Mouse (Mus musculus) gastrocnemius, adult 8-10 months (tissue): ENCODE data around the gene Golga4. TPM values are rescaled to one million over a fixed set of nuclear protein-coding genes. Genes with fewer than 3 reads are reported as not detected.
A peak's percentile ranks its signal among the peaks of the same experiment; 100 is the strongest.

Source experiments
- DNase-seq, 2 experiments: peaks; one replicate each; pipeline ENCODE4 v3.0.0; 2022; ENCODE audit warnings: low spot score in 2 of 2
- total RNA-seq, 4 experiments: library from RNA; stranded (reverse); gene quantifications; 2 replicates each; pipeline ENCODE4 v1.2.4; 2022

The Golga4 gene
- total RNA-seq, 4 experiments from 2014 or later = 399 to 503 (median 431) TPM

DNA sequence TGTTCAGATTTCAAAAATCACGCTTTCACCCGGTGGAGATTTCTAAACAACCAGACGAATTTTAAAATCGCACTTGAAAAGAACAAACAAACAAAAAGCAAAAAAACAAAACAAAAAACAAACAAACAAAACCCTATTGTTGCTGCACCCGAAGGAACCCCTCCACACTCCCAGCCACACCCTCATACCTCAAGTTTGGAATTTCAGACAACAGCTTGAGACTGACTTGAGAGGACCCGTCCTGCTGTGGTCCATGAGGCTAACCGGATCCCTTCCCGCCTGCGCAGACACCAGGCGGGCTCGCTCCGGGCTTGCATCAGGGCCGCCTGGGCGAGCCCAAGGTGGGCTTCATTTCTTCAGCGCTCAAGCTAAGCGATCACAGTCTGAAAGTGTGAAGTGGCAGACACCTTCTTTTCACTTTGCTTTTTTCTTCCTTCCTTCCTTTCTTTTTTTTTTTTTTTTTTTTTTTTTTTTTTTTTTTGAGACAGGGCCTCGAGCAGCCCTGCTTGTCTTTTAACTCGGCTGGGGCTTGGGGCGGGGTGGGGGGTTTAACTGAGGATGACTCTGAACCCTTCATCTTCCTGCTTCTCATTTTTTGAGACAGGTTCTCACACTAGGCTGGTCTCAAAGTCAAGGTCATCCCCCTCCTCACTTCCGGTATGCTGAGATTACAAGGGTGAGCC, 17.0 kb upstream of the Golga4 start:
- no peak for DNase-seq

DNA sequence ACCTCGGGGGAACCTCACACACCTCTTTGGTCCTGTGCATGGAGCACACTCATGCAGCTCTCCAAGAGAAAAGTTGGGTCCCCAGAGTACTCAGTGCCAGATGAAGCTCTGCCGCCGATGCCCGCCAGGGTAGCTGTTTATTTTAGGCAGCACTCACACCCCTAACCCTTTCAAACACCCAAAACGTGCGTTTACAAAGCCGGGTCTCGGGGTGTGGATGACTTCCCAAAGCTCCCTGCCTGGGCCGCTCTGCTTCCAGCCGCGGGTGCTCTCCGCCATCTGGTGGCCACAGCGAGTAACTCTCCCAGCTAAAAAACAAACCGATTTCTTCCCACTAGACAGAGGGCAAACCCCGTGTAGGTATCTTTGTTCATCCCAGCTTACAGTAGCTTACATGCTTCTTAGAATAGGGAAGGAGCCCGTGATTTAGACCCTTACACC, 16.5 kb upstream of the Golga4 start:
- DNase-seq = peak in 1 of 2 experiments; percentile 28

DNA sequence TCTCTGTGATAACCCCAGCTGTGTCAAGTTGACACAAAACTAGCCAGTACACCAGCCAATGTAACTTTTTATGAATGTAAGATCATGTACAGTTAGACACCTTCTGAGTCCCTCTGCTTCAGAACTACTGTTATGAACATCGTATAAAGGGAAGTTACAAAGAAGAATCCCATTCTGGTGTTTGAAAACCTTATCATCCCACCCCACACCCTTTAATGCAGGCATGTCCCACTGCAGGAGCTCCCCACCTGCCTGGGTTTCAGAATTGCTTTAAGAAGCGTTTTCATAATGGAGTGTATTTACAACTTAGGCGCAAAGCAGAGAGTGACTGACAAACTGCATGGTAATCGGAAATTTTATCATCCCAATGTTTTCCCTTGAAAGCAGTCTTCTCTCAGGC, 14.9 kb upstream of the Golga4 start:
- DNase-seq = no peak

DNA sequence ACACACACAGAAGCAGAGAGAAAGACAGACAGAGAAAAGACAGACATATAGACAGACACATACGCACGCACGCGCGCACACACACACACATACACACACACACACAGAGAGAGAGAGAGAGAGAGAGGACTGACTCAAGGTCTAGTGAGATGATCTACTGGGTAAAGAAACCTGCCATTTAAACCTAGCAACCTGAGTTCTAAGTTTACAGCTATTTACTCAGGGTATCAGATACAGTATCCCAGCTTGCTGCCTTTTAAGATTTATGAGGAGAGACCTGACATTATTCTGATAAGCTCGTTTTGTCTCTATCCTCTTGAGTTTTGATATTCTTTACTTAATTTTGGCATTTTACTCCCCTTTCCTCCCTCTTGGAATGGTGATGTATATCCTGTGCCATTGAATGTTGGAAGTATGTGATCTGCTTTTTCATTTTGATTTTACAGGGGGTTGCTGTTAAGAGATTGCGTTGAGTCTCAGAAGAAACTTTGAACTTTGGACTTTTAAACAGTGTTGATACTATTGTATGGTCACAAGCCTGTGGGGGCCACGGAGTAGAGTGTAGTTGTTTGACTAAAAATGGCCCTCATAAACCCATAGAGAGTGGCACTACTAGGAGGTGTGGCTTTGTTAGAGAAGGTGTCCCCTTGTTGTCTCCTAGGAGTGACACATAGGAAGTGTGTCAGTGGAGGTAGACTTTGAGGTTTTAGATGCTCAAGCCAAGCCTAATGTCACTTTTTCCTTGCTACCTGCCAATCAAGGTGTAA, 13.0 kb upstream of the Golga4 start:
- no peak for DNase-seq

DNA sequence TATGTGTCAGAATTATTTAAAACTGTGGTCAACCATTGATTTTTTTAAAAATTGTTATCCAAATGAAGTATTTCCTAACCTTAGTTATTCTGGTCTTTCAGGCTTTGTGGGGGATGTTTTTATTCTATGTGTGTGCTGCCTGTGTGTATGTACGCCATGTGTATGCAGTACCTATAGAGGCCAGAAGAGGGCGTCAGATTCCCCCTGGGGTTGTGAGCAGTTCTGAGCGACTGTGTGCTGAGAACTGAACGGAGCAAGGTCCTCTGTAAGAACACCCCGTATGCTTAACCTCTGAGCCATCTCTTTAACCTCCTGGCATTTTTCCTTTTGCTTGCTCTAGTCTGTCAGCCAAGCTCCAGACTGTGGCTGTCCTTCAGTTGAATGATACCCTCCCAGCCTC, 12.0 kb upstream of the Golga4 start:
- DNase-seq = no peak

DNA sequence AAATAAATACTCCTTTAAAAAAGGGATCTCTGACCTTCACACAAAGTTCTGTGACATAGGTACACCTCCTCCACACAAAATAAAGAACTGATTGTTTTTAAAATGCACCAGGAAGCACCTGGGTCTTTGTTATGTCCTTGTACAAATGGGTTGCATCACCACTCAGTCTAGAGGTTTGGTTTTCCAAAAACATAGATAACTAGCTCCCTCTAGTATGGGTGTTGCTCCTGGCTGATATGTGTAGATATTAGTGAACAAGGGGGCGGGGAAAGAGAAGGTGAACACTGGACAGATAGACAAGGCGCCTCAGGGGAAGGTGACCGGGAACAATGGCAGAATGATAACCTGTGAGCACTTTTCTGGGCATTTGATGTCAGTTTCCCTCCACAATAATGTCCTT, 10.1 kb upstream of the Golga4 start:
- no peak for DNase-seq

DNA sequence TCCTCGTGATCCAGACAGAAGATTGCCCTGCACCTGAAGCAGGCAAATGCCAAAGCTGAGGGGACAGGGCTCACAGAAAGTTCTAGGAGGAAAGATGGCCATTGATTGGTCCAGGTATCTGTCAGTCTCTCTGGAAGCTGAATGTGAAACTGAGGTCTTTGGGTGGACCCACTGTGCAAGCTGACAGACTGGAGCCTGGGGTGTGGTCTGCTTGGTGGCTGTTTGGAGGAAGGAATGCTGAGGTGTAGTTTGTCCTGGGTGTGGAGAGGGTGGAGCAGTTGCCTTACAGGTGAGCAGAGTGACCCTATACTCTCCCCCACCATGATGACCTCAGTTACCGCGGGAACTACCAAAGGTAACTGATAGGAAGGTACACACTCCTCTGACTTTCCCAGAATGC, 9.1 kb upstream of the Golga4 start:
- no peak for DNase-seq

DNA sequence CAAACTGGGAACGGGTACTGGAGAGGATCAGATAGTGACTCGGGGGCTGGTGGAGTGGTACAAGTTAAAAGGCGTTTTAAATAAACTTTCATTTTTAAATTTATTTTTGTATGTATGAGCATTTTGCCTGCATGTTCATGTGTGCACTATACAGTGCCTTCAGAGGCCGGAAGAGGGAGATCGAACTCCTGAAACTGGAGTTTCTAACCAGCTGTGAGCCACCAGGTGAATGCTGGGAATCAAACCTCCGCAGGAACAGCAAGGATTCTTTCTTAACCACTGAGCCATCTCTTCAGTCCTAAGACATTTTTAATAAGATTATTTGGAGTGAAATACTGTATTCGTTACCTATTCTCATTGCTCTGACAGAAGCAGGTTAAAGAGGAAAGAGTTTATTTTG, 8.0 kb upstream of the Golga4 start:
- no peak for DNase-seq

DNA sequence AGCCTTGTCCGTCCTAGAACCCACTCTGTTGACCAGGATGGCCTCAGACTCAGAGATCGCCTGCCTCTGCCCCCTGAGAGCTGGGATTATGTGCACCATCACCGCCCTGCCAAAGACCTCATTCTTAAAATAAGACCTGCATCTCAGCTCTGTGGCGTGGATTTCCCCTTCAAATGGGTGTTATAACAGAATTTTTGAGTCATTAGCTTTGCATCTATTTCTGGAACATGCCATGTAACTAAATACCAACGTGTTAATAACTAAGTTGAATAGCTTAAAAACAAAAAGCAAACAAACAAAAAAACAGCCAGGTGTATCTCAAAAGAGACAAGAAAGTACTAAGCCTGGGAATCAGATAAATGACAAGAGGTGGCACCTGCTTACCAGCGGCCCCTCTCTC, 5.1 kb upstream of the Golga4 start:
- no peak for DNase-seq

DNA sequence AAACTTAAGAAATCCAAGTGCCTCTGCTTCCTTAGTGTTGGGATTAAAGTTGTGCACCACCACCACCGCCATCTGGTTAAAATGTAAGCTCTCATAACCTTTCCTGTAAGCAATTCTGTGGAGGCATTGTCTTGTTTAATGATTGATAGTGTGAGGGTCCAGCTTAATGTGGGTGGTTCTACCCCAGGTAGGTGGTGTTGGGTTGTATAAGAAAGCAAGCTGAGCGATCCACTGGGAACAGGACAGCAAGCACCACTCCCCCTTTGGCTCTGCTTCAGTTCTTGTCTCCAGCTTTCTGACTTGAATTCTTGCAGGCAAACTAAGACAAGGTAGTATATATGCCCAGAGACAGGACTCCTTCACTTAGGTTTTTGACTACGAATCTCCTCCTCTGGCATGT, 1.4 kb upstream of the Golga4 start:
- DNase-seq = no peak

DNA sequence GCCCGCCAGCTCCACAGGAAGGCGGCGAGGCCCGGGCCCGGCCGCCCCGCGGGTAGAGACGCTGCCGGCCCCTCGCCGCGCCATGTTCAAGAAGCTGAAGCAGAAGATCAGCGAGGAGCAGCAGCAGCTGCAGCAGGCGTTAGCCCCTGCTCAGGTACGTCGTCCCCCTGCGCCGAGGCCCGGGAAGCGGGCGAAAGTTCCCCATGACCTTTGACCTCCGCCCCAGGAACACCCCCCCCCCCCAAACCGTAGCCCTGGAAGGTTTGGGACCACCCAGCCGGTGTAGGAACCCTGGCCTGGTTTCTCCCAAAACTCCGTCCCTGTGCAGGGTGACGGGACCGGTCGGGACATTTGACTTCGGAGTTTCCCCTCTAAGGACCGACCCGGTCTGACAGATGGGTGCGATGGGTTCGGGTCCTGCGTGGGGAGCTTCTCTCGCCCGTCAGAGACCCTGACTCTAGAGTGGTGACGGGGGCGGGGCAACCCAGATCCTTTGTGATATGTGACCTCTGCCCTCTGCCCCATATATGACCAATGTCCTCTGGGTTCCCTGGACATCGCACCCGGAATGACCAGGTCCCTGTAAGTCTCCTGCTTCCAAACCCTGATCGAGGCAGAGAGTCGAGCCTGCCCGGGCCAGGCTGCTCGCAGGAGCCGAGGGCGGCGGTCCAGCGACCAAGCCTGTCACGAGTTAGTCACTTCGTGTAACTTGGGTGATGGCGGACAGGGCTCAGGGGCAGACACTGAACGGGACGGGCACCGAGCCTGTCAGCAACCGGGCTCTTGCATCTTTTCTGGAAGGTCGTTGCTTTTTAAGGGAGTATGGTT, 551 bp downstream of the Golga4 start:
- DNase-seq = peak in 1 of 2 experiments; percentile 43

DNA sequence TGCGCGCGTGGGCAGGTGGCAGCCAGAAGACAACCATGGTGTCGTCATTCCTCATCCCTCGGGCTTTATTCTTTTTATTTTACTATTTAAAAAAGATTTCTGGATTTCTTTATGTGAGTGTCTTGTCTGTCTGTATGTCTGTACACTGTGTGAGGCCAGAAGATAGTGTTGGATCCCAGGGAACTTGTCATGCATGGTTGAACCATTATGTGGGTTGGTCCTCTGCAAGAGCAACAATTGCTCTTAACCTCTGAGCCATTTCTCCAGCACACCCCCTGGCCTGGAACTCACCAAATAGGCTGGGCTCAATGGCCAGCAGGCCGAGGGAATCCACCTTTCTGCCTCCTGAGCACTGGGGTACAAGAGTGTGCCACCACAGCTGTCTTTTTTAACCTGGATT, 1.5 kb downstream of the Golga4 start:
- DNase-seq = no peak

DNA sequence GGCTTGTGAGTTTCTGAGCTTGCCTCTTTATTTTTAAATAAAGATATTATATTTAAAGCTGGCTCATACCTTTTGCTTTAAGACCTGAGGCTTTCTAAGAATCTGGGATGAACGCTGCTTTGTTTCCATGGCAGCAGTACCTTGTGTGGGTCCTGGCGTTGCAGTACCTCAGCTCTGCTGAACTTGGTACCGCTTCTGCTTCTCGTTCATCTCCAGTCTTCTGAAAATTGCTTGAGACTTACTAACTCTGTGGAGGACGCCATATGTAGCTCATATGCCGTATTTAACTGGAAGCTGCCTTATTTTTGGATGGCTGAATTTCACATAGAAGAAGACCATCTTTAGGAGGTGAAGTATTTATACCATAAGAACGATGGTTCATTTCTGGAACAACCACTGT, 2.5 kb downstream of the Golga4 start:
- DNase-seq = no peak

DNA sequence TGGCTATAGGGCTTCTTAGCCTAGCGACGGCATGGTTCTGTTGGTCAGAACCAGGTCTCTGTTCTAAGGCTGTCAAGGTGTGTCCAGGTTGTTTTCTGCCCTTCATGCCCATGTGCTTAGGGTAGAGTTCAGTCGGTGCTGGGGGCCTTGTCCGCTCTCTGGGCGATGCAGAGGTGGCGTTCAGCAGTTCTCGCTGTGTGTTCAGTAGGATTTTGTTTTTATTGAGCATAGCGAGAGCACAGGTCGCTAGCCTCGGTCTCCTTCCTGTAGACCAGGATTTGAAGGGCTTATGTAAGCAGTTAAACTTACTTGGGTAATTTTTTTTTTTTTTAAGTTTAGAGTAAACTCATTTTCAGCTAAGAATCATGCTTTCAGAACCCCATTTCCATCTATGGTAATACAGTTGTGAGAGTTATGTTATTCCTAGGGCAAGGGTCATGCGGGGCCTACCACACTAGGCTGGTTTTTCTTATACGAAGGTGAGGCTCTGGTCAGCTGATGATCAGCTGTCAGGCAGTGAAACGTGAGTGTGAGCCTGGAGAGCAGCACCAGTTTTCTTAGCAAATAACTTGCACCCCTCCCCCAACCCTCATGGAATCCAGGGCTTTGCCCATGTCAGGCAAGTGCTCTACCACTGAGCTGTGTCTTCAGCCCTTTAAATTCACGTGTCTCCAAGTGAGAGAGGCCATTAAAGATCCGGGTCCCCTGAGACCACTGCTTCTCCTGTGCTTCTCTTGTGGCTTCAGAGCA, 5.0 kb downstream of the Golga4 start:
- DNase-seq = peak in 1 of 2 experiments; percentile 24

DNA sequence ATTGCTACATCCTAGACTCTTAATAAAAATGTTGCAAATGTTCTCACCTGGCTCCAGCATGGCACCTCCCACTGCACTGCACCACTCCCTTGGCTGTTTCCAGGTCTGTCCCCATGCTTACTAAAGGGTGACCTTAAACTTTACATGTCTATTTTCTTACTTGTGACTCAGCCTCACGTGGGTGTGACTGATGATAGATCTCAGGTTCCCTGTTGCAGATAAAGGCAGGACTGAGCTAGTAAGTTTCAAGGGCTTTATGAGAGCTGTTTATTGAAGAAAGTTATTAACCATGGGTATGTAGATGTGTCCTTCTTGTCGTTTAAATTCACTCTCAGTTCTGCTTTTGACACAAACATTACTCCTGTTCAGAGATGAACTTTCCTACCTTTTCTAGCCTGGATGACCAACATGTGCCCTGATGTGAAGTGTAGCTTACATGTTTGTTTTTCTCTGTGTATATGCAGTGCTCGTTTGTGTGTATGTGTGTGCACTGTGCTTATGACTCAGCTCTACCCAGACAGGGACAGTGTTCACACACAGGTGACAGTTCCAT, 6.7 kb downstream of the Golga4 start:
- DNase-seq = peak; percentile 38 to 51

DNA sequence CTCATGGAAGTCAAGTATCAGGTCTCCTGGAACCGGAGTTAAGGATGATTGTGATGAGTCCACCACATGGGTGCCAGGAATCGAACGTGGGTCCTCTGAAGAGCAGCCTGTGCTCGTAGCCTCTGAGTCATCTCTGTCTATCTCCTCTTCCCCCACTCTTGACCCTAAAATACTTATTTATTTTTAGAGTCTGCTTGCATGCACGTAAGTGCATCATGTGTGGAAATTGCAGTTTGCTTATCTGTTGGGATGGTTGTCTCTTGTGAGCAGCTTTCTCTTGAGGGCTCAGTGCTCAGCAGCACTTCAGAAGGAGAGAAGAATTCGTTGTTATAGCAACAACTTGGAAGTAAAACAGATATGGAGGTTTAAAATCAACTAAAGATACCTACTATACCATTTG, 9.4 kb downstream of the Golga4 start:
- no peak for DNase-seq

DNA sequence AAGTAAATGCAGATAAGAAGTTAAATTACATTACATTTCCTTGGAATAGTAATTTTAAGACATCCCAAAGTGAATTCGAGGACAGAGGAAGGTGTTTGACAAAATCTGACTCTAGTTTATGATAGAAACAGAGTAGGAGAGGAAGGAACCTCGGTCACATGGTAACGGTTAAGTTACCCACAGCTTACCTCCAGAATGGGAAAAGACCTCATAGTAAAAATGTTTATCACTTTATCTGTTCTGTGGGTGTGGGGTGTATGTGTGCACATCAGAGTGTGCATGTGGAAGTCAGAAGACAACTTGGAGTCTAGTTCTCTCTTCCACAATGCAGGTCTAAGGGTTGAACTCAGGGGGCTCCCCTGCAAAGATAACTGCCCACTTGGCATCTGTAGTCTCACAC, 10.1 kb downstream of the Golga4 start:
- no peak for DNase-seq

DNA sequence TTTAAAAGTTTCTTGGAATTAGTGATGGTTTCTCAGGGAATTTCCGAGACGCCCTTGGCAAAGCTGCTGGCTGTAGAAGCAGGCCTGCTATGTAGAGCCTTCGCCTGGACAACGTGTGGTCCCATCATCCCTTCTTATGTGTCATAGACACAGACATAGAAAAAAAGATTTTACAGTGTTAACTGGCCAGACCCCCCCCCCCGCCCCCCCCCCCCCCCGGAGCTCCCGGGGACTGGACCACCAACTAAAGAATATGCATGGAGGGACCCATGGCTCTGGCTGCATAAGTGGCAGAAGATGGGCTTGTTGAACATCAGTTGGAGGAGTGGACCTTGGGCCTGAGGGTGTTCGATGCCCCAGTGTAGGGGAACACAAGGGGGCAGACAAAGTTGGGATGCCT, 11.6 kb downstream of the Golga4 start:
- no peak for DNase-seq

DNA sequence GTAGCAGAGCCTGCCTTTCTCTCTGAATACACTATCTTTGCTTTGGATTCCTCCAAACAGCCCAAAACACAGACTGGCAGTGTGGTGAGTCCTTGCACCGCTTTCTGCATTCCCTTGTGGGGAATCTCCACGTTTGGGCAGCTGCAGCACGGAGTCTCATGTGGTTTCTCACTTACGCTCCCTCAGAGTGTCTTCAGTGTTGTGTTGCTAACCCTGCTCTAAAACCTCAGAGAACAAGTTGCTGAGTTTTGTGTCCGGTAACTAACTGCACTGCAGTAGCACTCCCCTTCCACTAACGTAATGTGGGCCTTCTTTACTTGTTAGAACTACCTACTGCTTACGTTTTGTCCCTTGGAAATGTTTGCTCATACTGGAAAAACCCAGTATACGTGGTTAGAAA, 13.0 kb downstream of the Golga4 start:
- DNase-seq = no peak

DNA sequence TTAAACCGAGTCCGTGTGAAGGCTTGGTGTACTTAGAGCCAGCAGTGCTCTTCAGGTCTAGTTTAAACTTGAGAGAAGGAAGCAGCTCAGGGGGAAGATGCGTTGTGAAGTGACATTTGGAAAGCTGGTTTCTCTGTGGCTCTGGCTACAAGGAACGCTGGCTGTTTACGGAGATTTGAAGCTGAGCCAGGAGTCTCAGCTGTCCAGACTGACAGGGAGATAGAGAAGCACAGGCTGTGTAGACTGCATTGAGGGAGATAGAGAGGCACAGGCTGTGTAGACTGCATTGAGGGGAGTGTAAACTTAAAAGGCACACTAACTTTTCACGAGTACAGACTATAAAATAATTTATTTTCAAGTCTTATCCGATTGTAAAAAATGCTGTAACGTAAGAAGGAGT, 13.9 kb downstream of the Golga4 start:
- peak in 1 of 2 experiments; percentile 46 for DNase-seq

DNA sequence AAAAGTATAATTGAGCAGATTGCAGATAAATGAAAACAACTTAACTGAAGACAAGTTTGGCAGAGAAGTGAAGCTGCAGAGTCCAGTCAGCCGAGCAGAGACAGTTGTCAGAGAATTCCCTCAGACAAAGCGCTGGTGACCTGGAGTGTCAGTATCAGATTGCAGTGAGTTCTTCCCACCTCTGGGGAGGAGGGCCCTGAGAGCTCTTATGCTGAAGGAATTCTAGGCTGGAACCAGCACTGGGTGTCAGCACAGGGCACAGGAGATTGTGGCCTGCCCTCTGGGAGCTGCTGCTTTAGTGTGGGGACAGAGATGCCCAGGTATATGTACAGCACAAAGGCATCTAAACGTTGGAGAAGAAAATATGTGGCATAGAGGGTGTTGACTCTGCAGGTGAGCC, 14.8 kb downstream of the Golga4 start:
- DNase-seq = no peak
